Mouse (Mus musculus): ENCODE data around the gene Gnrhr. TPM values are rescaled to one million over a fixed set of nuclear protein-coding genes. Genes with fewer than 3 reads are reported as not detected.

Gnrhr gene
- not detected for total RNA-seq (2021)

GRCm38 (mm10) chr5:86197801-86198200 is at the start of gene Gnrhr:
Gnrhr (minus strand) TSS chr5:86197901.
- no peak for DNase-seq (ENCODE audit: extremely low spot score in 1 of 2, low spot score in 1 of 2)

GRCm38 (mm10) chr5:86246559-86246958 is 48.9 kb upstream of the Gnrhr start:
- DNase-seq (ENCODE audit: extremely low spot score in 1 of 2, low spot score in 1 of 2) = no peak

GRCm38 (mm10) chr5:86244880-86245279 is 47.2 kb upstream of the Gnrhr start:
- no peak for DNase-seq (ENCODE audit: extremely low spot score in 1 of 2, low spot score in 1 of 2)

GRCm38 (mm10) chr5:86244275-86244674 is 46.6 kb upstream of the Gnrhr start:
- DNase-seq (ENCODE audit: extremely low spot score in 1 of 2, low spot score in 1 of 2) = no peak

GRCm38 (mm10) chr5:86227156-86227853 is 29.6 kb upstream of the Gnrhr start:
- DNase-seq (ENCODE audit: extremely low spot score in 1 of 2, low spot score in 1 of 2) = no peak

GRCm38 (mm10) chr5:86191356-86191755 is 6.3 kb downstream of the Gnrhr start:
- no peak for DNase-seq (ENCODE audit: extremely low spot score in 1 of 2, low spot score in 1 of 2)

GRCm38 (mm10) chr5:86190770-86191169 is 6.9 kb downstream of the Gnrhr start:
- no peak for DNase-seq (ENCODE audit: extremely low spot score in 1 of 2, low spot score in 1 of 2)

GRCm38 (mm10) chr5:86190290-86190689 is 7.4 kb downstream of the Gnrhr start:
- no peak for DNase-seq (ENCODE audit: extremely low spot score in 1 of 2, low spot score in 1 of 2)

- DNase-seq (ENCODE audit: extremely low spot score in 1 of 2, low spot score in 1 of 2) = no peak
These were observed 10.3 kb downstream of the Gnrhr start for GRCm38 (mm10) chr5:86187441-86187840.

- no peak for DNase-seq (ENCODE audit: extremely low spot score in 1 of 2, low spot score in 1 of 2)
These were observed 23.9 kb downstream of the Gnrhr start for GRCm38 (mm10) chr5:86173778-86174177.

- peak; percentile 94 to 96 for DNase-seq (ENCODE audit: extremely low spot score in 1 of 2, low spot score in 1 of 2)
These were observed 25.1 kb downstream of the Gnrhr start, which contains the start of gene Uba6 for GRCm38 (mm10) chr5:86172449-86173161. Uba6 (minus strand) TSS chr5:86172803.

GRCm38 (mm10) chr5:86172088-86172448 is 25.6 kb downstream of the Gnrhr start:
- DNase-seq (ENCODE audit: extremely low spot score in 1 of 2, low spot score in 1 of 2) = peak in 1 of 2 experiments; percentile 23

Other genes with a start within 250 kb of the Gnrhr start
- 10 to 100 TPM; 20.7 to 22.2 TPM for gene Cenpc1, start 132.3 kb downstream of the Gnrhr start, total RNA-seq (2021)
- not detected for gene Stap1, start 126.2 kb downstream of the Gnrhr start, total RNA-seq (2021)
- 10 to 100 TPM; 18.0 to 20.8 TPM for gene Uba6, start 25.1 kb downstream of the Gnrhr start, total RNA-seq (2021)
- gene Tmprss11c, start 91.4 kb upstream of the Gnrhr start, total RNA-seq (2021) = not detected
- not detected for gene Tmprss11d, start 175.5 kb upstream of the Gnrhr start, total RNA-seq (2021)

All from layer of hippocampus, postnatal 25 days (tissue).